In the genomic region with DNA sequence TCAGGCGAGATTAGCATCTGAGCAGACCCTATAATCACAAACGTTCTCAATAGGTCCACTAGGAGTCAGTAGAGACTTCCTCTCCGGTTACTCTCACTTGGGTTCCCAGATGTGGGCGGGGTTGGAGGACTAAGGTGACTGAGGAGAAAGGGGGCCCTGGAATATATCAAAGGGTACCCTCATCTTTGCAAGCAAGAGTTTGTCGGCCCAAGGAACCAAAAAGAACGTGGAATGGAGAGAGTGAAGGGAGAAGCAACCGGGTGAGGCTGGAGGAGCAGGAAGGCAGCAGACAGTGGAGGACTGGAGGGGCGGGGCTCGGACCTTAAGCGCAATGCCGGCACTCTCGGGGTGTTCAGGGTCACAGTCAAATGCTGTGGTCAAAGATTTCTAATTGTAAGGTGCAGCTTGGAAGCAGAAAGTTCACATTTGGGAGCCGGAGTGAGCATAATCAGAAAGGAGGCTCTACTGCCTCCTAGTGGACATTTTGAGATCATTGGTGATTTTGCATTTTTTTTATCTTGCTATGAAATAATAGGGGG, we compare ENCODE assay signal across 8 mouse cellular contexts.
DNase-seq lines count a peak whose midpoint lies in the region.

No protein-coding gene starts in this region.

- H3K36me3 ChIP-seq in megakaryocyte, embryonic 14.5 days (replicated peaks; ENCODE audit: low read length): no peaks in the 10 kb centered on the region

- no peaks in the 10 kb centered on the region for H3K27me3 ChIP-seq in megakaryocyte, embryonic 14.5 days (replicated peaks)

- intact Hi-C loops in left cerebral cortex, postnatal 10 days (cut with DNase I): loop anchor here (1.0 to 5.0 kb wide), 3 partner anchors 69 to 107 kb away; partner anchors contain the start of gene Smox

- no peaks in the 10 kb centered on the region for H3K9me3 ChIP-seq in megakaryocyte, embryonic 14.5 days

- DNase-seq in ZHBTc4 (ENCODE audit: low read depth, low spot score): peak; percentile 85
- peak; percentile 39 to 50 for DNase-seq in cerebellum, postnatal 36 days
- DNase-seq in gastrocnemius, postnatal 10 days: peak; percentile 43
- peak; percentile 87 for DNase-seq in induced T-regulatory cell, adult 2 months (ENCODE audit: low read depth)
- peak; percentile 59 to 82 for DNase-seq in left cerebral cortex, postnatal 10 days (ENCODE audit: extremely low spot score in 1 of 2, low spot score in 2 of 2)
- DNase-seq in right cerebral cortex, adult 2 months (ENCODE audit: low spot score in 2 of 2): peak; percentile 49 to 60
- DNase-seq in urinary bladder, postnatal 36 days (ENCODE audit: low spot score in 2 of 2): peak; percentile 47 to 58

- H3K4me1 ChIP-seq in megakaryocyte, embryonic 14.5 days: peaks cover 71% of the 10 kb centered on the region

- H3K4me3 ChIP-seq in megakaryocyte, embryonic 14.5 days (replicated peaks): peak overlapping the region; percentile 94

Comparison
In these comparisons a context has a peak if more than half of its experiments do, and no peak if none do; other contexts are left out.
1. Peak in every context shown above with its lines: DNase-seq and H3K4me3 ChIP-seq.